Mouse (Mus musculus) layer of hippocampus, adult 2 months (tissue): Measurements from ENCODE around the gene Gm13723. TPM values are rescaled to one million over a fixed set of nuclear protein-coding genes. Genes with fewer than 3 reads are reported as not detected.

Experiments used
- DNase-seq, 2 experiments: peaks; one replicate each; pipeline ENCODE4 v3.0.0; 2022; ENCODE audit warnings: low spot score in 2 of 2
- H3K27ac ChIP-seq: fragments of 200-600 bp; 2 replicates; pipeline ENCODE4 v1.8.1; 2022
- H3K4me3 ChIP-seq: fragments of 200-600 bp; 2 replicates; pipeline ENCODE4 v1.8.1; 2022; ENCODE audit warnings: mild to moderate bottlenecking
- CTCF ChIP-seq: fragments of 200-600 bp; conservative IDR thresholded peaks from 2 replicates; pipeline ENCODE4 v1.8.1; 2022; ENCODE audit warnings: antibody characterized with exemption, mild to moderate bottlenecking, moderate library complexity
- long read RNA-seq, 2 experiments: library from polyadenylated mRNA; stranded (forward); transcript quantifications; one replicate each; pipeline ENCODE4 v2.0.0; 2021; ENCODE audit warnings: borderline mapping rate in 2 of 2
- total RNA-seq, 2 experiments: library from RNA; stranded (reverse); gene quantifications; 2 replicates each; pipeline ENCODE4 v1.2.3; 2021

The Gm13723 gene
- total RNA-seq = not detected
- long read RNA-seq, experiment 1 = 0 reads
- long read RNA-seq, experiment 2 = 0 reads

DNA sequence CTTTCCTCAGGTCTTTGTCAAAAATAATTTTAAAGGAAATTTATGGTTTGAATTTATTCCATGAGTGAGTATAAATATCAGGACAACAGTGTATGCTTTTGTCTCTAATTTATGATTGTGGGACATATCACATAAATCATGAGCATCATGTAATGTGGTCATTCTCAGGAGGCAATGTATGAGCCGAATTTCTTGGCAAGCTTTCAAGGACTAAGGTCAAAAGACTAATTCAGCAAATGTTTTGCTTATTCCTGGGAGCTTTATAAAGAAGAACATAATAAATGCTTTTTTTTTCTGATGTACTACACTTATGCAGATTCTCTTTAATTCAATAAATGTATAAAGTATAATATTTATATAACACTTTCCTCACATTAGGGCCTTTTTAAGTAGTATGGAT, at the start of gene Gm13723:
Gene Gm13723, minus strand, starts transcription at position 101 of the 400 bp plus-strand sequence.
- TF ChIP-seq CTCF = no peak
- Histone ChIP-seq H3K27ac (no peak within 1 kb of the TSS), H3K4me3 (no peak within 1 kb of the TSS)
- no peak for DNase-seq

- no peak for TF ChIP-seq CTCF
- no peak for DNase-seq
- H3K4me3 ChIP-seq = no peak overlapping the region
- no peak overlapping the region for H3K27ac ChIP-seq
These were observed 31.0 kb upstream of the Gm13723 start for GRCm38 (mm10) chr2:86905647-86906046.

DNA sequence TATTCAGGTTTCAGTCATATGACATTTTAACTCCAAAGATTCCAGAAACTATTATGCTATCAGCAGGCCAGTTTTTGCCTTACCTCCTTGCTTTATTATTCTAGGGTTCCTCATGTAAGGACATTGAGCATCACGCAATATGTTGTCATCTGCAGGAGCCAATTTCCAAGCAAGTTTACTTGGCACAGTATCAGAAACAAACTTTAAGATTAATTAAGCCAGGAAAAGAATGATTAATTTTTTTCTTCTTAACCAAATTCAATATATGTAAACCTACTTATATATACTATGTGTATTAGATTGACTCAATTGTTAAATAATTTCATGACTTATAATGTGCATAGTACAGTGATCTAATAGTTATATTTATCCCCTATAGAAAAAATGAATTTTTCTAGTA, 17.5 kb upstream of the Gm13723 start, which contains the start of gene Olfr1097:
Gene Olfr1097, minus strand, starts transcription at position 101 of the 400 bp plus-strand sequence.
- Histone ChIP-seq H3K27ac (no peak within 1 kb of the TSS), H3K4me3 (no peak within 1 kb of the TSS)
- no peak for DNase-seq
- no peak for TF ChIP-seq CTCF

GRCm38 (mm10) chr2:86851596-86851995, 23.0 kb downstream of the Gm13723 start, which contains the start of gene Olfr1095:
Gene Olfr1095 (minus strand): TSS chr2:86851696.
- no peak for TF ChIP-seq CTCF
- H3K27ac ChIP-seq = no peak within 1 kb of the TSS
- H3K4me3 ChIP-seq = no peak within 1 kb of the TSS
- no peak for DNase-seq

GRCm38 (mm10) chr2:86824363-86824762, 50.2 kb downstream of the Gm13723 start, which contains the start of gene Olfr1094:
Gene Olfr1094 (plus strand): TSS chr2:86824663.
- Histone ChIP-seq H3K27ac (no peak within 1 kb of the TSS), H3K4me3 (no peak within 1 kb of the TSS)
- TF ChIP-seq CTCF = no peak
- no peak for DNase-seq

Other genes with a start within 250 kb of the Gm13723 start
- gene Olfr1084, start 235.1 kb downstream of the Gm13723 start, total RNA-seq = not detected
- gene Olfr1085, start 212.8 kb downstream of the Gm13723 start, total RNA-seq = not detected
- gene Olfr1086, start 194.7 kb downstream of the Gm13723 start, total RNA-seq = not detected
- gene Olfr1087, start 176.4 kb downstream of the Gm13723 start, total RNA-seq = not detected
- gene Olfr1089, start 141.1 kb downstream of the Gm13723 start, total RNA-seq = not detected
- gene Olfr1090, start 115.8 kb downstream of the Gm13723 start, total RNA-seq = not detected
- gene Olfr1093, start 92.3 kb downstream of the Gm13723 start, total RNA-seq = not detected
- gene Olfr141, start 64.8 kb downstream of the Gm13723 start, total RNA-seq = not detected
- gene Olfr1094, start 50.1 kb downstream of the Gm13723 start, total RNA-seq = not detected
- gene Olfr1095, start 23.1 kb downstream of the Gm13723 start, total RNA-seq = not detected
- gene Olfr1097, start 17.4 kb upstream of the Gm13723 start, total RNA-seq = not detected
- gene Olfr1098, start 49.7 kb upstream of the Gm13723 start, total RNA-seq = not detected
- not detected for gene Olfr1099, start 85.9 kb upstream of the Gm13723 start, total RNA-seq
- not detected for gene Olfr1100, start 105.2 kb upstream of the Gm13723 start, total RNA-seq
- not detected for gene Olfr1101, start 116.4 kb upstream of the Gm13723 start, total RNA-seq
- not detected for gene Olfr1102, start 123.6 kb upstream of the Gm13723 start, total RNA-seq
- not detected for gene Olfr1104, start 152.3 kb upstream of the Gm13723 start, total RNA-seq
- gene Olfr1105, start 161.7 kb upstream of the Gm13723 start, total RNA-seq = not detected
- gene Olfr1106, start 177.5 kb upstream of the Gm13723 start, total RNA-seq = not detected
- gene Olfr1107, start 201.0 kb upstream of the Gm13723 start, total RNA-seq = not detected
- not detected for gene Olfr1109, start 221.2 kb upstream of the Gm13723 start, total RNA-seq
- not detected for gene Olfr259, start 239.8 kb upstream of the Gm13723 start, total RNA-seq